Mouse (Mus musculus) hindbrain, embryonic 14.5 days (tissue): ENCODE data around the gene Ruvbl2. TPM values are rescaled to one million over a fixed set of nuclear protein-coding genes. Genes with fewer than 3 reads are reported as not detected.
"Not testable (repeated sequence)": the region's sequence is repeated elsewhere in the genome, so short reads cannot be mapped to it uniquely, and the experiment has no call there.

Experiments used
- ATAC-seq: fragments of 200-750 bp; cut with Nextera tagmentation; 2 replicates; pipeline ENCODE4 v1.8.0; 2017; ENCODE audit warnings: moderate number of reproducible peaks, mild to moderate bottlenecking, moderate TSS enrichment, moderate library complexity; ENCODE audit not compliant: low FRiP score
- DNase-seq: peaks from one replicate; pipeline ENCODE4 v3.0.0-alpha.2; 2015; ENCODE audit warnings: low spot score
- H3K27ac ChIP-seq: fragments of 300-500 bp; sonication (generic); 2 replicates; pipeline ENCODE4 v1.5.1; 2014; ENCODE audit warnings: mild to moderate bottlenecking, moderate library complexity
- H3K27me3 ChIP-seq: fragments of 300-500 bp; sonication (generic); 2 replicates; pipeline ENCODE4 v1.6.1; 2014; ENCODE audit warnings: mild to moderate bottlenecking, low read length, mixed read lengths; ENCODE audit not compliant: control insufficient read depth, insufficient read depth
- H3K36me3 ChIP-seq: fragments of 300-500 bp; sonication (generic); replicated peaks from 2 replicates; pipeline ENCODE4 v1.6.1; 2014; ENCODE audit not compliant: control insufficient read depth, insufficient read depth
- H3K4me1 ChIP-seq: fragments of 300-500 bp; sonication (generic); replicated peaks from 2 replicates; pipeline ENCODE4 v1.6.1; 2014; ENCODE audit warnings: antibody characterized with exemption, low read length, mixed read lengths; ENCODE audit not compliant: control insufficient read depth, insufficient read depth
- H3K4me2 ChIP-seq: fragments of 300-500 bp; sonication (generic); replicated peaks from 2 replicates; pipeline ENCODE4 v1.6.1; 2014; ENCODE audit warnings: mild to moderate bottlenecking, moderate library complexity
- H3K4me3 ChIP-seq: fragments of 300-500 bp; sonication (generic); replicated peaks from 2 replicates; pipeline ENCODE4 v1.5.1; 2014; ENCODE audit warnings: mild to moderate bottlenecking, low read length
- H3K9ac ChIP-seq: fragments of 300-500 bp; sonication (generic); 2 replicates; pipeline ENCODE4 v1.6.1; 2014
- H3K9me3 ChIP-seq: fragments of 300-500 bp; sonication (generic); 2 replicates; pipeline ENCODE4 v1.6.1; 2016; ENCODE audit warnings: low read length; ENCODE audit not compliant: control insufficient read depth
- WGBS: fragments of 180-500 bp; shearing (Covaris S2); extraction: QIAGEN DNeasy Blood & Tissue Kit; methylation state at CpG from one replicate; pipeline ENCODE4 v1.1.7; 2014; 5-methylcytosine and 5-hydroxymethylcytosine counted together
- polyA plus RNA-seq: library from polyadenylated mRNA; unstranded; fragments of >200 nt; fragmentation: Nextera tagmentation; extraction: Ambion mirVana; gene quantifications from 2 replicates; pipeline ENCODE4 v1.2.1, GENCODE M21; 2014

Ruvbl2 gene
- polyA plus RNA-seq, 1 experiment from 2014 or later = 83.9 TPM

GRCm38 (mm10) chr7:45462868-45463267 is 25.0 kb upstream of the Ruvbl2 start:
- not testable (repeated sequence) for H3K9me3 ChIP-seq, ATAC-seq, DNase-seq, H3K9ac ChIP-seq, H3K4me3 ChIP-seq, H3K4me2 ChIP-seq, H3K27me3 ChIP-seq, H3K27ac ChIP-seq
- peaks cover 33% of the 10 kb centered on the region for H3K4me1 ChIP-seq
- 81% methylated on average over 4 of the region's 4 CpGs for WGBS
- H3K36me3 ChIP-seq = peaks cover 51% of the 10 kb centered on the region

- WGBS = 91% methylated on average over 4 of the region's 4 CpGs
- no peak overlapping the region for H3K9ac ChIP-seq
- H3K4me1 ChIP-seq = peaks cover 38% of the 10 kb centered on the region
- no peak overlapping the region for H3K4me3 ChIP-seq
- DNase-seq = no peak
- H3K4me2 ChIP-seq = no peak overlapping the region
- no peak overlapping the region for H3K27ac ChIP-seq
- no peaks in the 10 kb centered on the region for H3K9me3 ChIP-seq
- H3K36me3 ChIP-seq = peaks cover 56% of the 10 kb centered on the region
- H3K27me3 ChIP-seq = no peaks in the 10 kb centered on the region
- no peak for ATAC-seq
These were observed 24.4 kb upstream of the Ruvbl2 start for GRCm38 (mm10) chr7:45462325-45462724.

GRCm38 (mm10) chr7:45461781-45462180 is 23.9 kb upstream of the Ruvbl2 start:
- Histone ChIP-seq H3K4me3 (no peak overlapping the region), H3K27ac (no peak overlapping the region), H3K9me3 (no peaks in the 10 kb centered on the region), H3K36me3 (peaks cover 61% of the 10 kb centered on the region), H3K27me3 (no peaks in the 10 kb centered on the region), H3K4me2 (no peak overlapping the region), H3K9ac (no peak overlapping the region), H3K4me1 (peaks cover 40% of the 10 kb centered on the region)
- no peak for ATAC-seq
- 92% methylated on average over 4 of the region's 4 CpGs for WGBS
- DNase-seq = no peak

GRCm38 (mm10) chr7:45461326-45461725 is 23.4 kb upstream of the Ruvbl2 start:
- H3K9ac ChIP-seq = 0 out of 2 replicates have a peak overlapping the region, but pooled peaks have one; percentile 49
- 45% methylated on average over 5 of the region's 5 CpGs for WGBS
- H3K4me3 ChIP-seq = no peak overlapping the region
- H3K27ac ChIP-seq = peak overlapping the region; percentile 87
- peaks cover 43% of the 10 kb centered on the region for H3K4me1 ChIP-seq
- DNase-seq (no peak), ATAC-seq (no peak)
- no peak overlapping the region for H3K4me2 ChIP-seq
- no peaks in the 10 kb centered on the region for H3K9me3 ChIP-seq
- H3K27me3 ChIP-seq = no peaks in the 10 kb centered on the region
- peaks cover 66% of the 10 kb centered on the region for H3K36me3 ChIP-seq

- peaks cover 69% of the 10 kb centered on the region for H3K36me3 ChIP-seq
- peak overlapping the region; percentile 87 for H3K27ac ChIP-seq
- peak; percentile 63 for DNase-seq
- H3K4me3 ChIP-seq = 0 out of 2 replicates have a peak overlapping the region, but pooled peaks have one; percentile 78
- peak overlapping the region; percentile 47 for H3K4me2 ChIP-seq
- H3K9ac ChIP-seq = 0 out of 2 replicates have a peak overlapping the region, but pooled peaks have one; percentile 49
- no peaks in the 10 kb centered on the region for H3K9me3 ChIP-seq
- ATAC-seq = no peak
- H3K27me3 ChIP-seq = no peaks in the 10 kb centered on the region
- WGBS = 30% methylated on average over 13 of the region's 13 CpGs
- H3K4me1 ChIP-seq = peaks cover 41% of the 10 kb centered on the region
These were observed 23.0 kb upstream of the Ruvbl2 start for GRCm38 (mm10) chr7:45460860-45461314.

GRCm38 (mm10) chr7:45460377-45460776 is 22.5 kb upstream of the Ruvbl2 start:
- H3K27me3 ChIP-seq = no peaks in the 10 kb centered on the region
- H3K4me3 ChIP-seq = peak overlapping the region; percentile 78
- H3K9ac ChIP-seq = peak overlapping the region; percentile 49
- DNase-seq (no peak), ATAC-seq (no peak)
- WGBS = 75% methylated on average over 7 of the region's 7 CpGs
- H3K36me3 ChIP-seq = peaks cover 70% of the 10 kb centered on the region
- no peaks in the 10 kb centered on the region for H3K9me3 ChIP-seq
- peaks cover 36% of the 10 kb centered on the region for H3K4me1 ChIP-seq
- peak overlapping the region; percentile 47 for H3K4me2 ChIP-seq
- peak overlapping the region; percentile 87 for H3K27ac ChIP-seq

GRCm38 (mm10) chr7:45459564-45460140 is 21.8 kb upstream of the Ruvbl2 start, which contains the start of gene Ftl1:
Ftl1 (minus strand) TSS chr7:45459884.
- Histone ChIP-seq H3K4me3 (peak within 1 kb of the TSS; percentile 78), H3K27ac (peak within 1 kb of the TSS; percentile 97), H3K4me2 (peak within 1 kb of the TSS; percentile 92), H3K36me3 (peaks cover 71% of the 10 kb centered on the region), H3K4me1 (peaks cover 31% of the 10 kb centered on the region), H3K9ac (peak within 1 kb of the TSS; percentile 82)
- ATAC-seq (peak; percentile 95), DNase-seq (peak; percentile 99)
- H3K9me3 ChIP-seq, H3K27me3 ChIP-seq: not testable (repeated sequence)
- WGBS = 0% methylated on average over 24 of the region's 37 CpGs

- Histone ChIP-seq H3K4me3 (peak overlapping the region; percentile 78), H3K27ac (peak overlapping the region; percentile 97), H3K27me3 (no peaks in the 10 kb centered on the region), H3K9ac (peak overlapping the region; percentile 82), H3K36me3 (peaks cover 71% of the 10 kb centered on the region), H3K9me3 (no peaks in the 10 kb centered on the region), H3K4me2 (peak overlapping the region; percentile 92), H3K4me1 (peaks cover 31% of the 10 kb centered on the region)
- WGBS = under 1% methylated on average over 40 of the region's 43 CpGs
- DNase-seq = peak; percentile 89
- ATAC-seq = peak; percentile 67
These were observed 21.1 kb upstream of the Ruvbl2 start for GRCm38 (mm10) chr7:45458748-45459563.
